Mouse (Mus musculus): ENCODE measurements around the gene Gm14327. TPM values are rescaled to one million over a fixed set of nuclear protein-coding genes. Genes with fewer than 3 reads are reported as not detected.
"Not testable (repeated sequence)": the region's sequence is repeated elsewhere in the genome, so short reads cannot be mapped to it uniquely, and the experiment has no call there.

Gene Gm14327
- 1.7 and 3.2 TPM in 2 replicates for polyA plus RNA-seq (2014; fragmentation: Nextera tagmentation; extraction: Ambion mirVana)

DNA sequence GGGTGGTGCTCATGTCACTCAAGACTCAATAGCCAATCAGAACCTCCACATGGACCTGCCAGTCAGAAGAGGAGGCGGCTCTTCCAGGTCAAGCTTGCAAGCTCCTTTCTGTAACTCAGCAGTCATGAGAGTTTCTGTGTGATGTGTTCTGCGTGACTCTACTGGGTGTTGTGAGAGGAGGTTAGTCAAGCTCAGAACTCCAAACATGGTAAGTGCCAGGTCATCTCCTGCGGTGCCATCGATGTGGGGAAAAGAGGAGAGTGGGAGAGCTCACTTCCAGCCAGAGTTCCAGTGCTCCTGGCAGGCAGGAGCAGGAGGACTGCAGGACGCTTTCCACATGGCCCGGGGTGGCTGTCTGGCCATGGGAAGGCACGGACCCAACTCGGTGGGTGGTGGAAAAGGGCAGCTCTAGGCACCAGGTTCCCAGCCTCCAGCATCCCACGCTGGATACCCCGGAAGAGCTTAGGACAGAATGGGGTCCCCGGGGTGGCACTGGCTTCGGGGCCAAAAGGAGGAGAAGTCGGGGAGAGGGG is at the start of gene Gm14327:
Gm14327 (plus strand) TSS at position 51 of the 533 bp plus-strand sequence.
- H3K27ac ChIP-seq (ENCODE audit: low read depth, low read length); H3K4me1 ChIP-seq (replicated peaks; ENCODE audit: control insufficient read depth, insufficient read depth, low read length); H3K4me2 ChIP-seq (ENCODE audit: low read depth, low read length, severe bottlenecking); H3K9ac ChIP-seq (ENCODE audit: low read length); ATAC-seq (replicated peaks; ENCODE audit: low FRiP score); H3K4me3 ChIP-seq (ENCODE audit: low read depth, low read length); H3K36me3 ChIP-seq (ENCODE audit: control insufficient read depth, insufficient read depth, low read length); H3K27me3 ChIP-seq (ENCODE audit: control insufficient read depth, insufficient read depth, low read length); H3K9me3 ChIP-seq (ENCODE audit: control insufficient read depth, low read length): not testable (repeated sequence)
- WGBS, result 35% methylated on average over 8 of the region's 13 CpGs
- DNase-seq (ENCODE audit: low spot score), result peak; percentile 13

DNA sequence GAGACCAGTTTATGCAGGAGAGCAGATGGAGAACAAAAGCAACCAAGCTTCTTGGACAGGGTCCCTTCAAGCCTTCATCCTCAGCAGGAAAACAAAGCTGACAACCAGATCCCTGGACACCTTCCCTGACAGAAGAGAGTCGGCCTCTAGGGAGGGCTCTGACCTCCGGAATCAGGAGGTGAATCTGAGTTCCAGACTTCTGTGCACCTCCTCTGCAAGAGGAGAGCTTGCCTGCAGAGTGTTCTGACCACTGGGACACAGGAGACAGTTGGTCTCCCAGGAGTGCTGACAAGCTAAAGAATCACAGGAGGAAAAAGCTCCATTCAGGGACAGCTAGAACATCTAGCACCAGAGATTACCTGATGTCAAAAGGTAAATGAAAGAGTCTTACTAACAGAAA is 34.6 kb upstream of the Gm14327 start:
- H3K9me3 ChIP-seq (ENCODE audit: control insufficient read depth, low read length); H3K4me2 ChIP-seq (ENCODE audit: low read depth, low read length, severe bottlenecking); H3K4me3 ChIP-seq (ENCODE audit: low read depth, low read length); H3K4me1 ChIP-seq (replicated peaks; ENCODE audit: control insufficient read depth, insufficient read depth, low read length); H3K27ac ChIP-seq (ENCODE audit: low read depth, low read length); H3K9ac ChIP-seq (ENCODE audit: low read length); DNase-seq (ENCODE audit: low spot score); ATAC-seq (replicated peaks; ENCODE audit: low FRiP score); H3K27me3 ChIP-seq (ENCODE audit: control insufficient read depth, insufficient read depth, low read length); H3K36me3 ChIP-seq (ENCODE audit: control insufficient read depth, insufficient read depth, low read length): not testable (repeated sequence)
- 91% methylated on average over 2 of the region's 2 CpGs for WGBS

DNA sequence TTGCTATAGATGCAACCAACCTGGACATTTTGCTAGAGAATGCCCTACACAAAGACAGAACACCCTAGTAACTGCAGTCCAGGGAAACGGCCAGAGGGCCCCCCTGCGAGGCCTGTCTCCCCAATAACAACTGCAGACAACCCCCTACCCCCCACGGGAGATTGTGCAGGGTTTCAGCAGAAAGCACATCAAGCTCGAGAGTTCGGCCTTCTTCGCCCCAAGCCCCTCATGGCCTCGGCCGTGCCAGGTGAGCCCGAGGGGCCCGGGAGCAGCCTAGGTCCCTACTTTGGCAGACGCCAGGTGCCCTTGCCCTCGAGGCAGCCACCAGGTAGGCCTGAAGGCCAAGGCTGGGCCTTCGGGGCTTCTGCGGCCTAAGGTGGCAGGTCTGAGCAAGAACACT is 9.2 kb upstream of the Gm14327 start:
- H3K4me1 ChIP-seq (replicated peaks; ENCODE audit: control insufficient read depth, insufficient read depth, low read length); H3K4me2 ChIP-seq (ENCODE audit: low read depth, low read length, severe bottlenecking); H3K4me3 ChIP-seq (ENCODE audit: low read depth, low read length); H3K9me3 ChIP-seq (ENCODE audit: control insufficient read depth, low read length); H3K27me3 ChIP-seq (ENCODE audit: control insufficient read depth, insufficient read depth, low read length); H3K27ac ChIP-seq (ENCODE audit: low read depth, low read length); ATAC-seq (replicated peaks; ENCODE audit: low FRiP score); H3K9ac ChIP-seq (ENCODE audit: low read length); H3K36me3 ChIP-seq (ENCODE audit: control insufficient read depth, insufficient read depth, low read length): not testable (repeated sequence)
- DNase-seq (ENCODE audit: low spot score), result peak; percentile 5
- WGBS, result 97% methylated on average over 14 of the region's 14 CpGs

GRCm38 (mm10) chr2:177898171-177898570 is 1.3 kb downstream of the Gm14327 start:
- H3K27ac ChIP-seq (ENCODE audit: low read depth, low read length); H3K4me3 ChIP-seq (ENCODE audit: low read depth, low read length); DNase-seq (ENCODE audit: low spot score); H3K4me2 ChIP-seq (ENCODE audit: low read depth, low read length, severe bottlenecking); H3K9me3 ChIP-seq (ENCODE audit: control insufficient read depth, low read length); H3K9ac ChIP-seq (ENCODE audit: low read length); H3K4me1 ChIP-seq (replicated peaks; ENCODE audit: control insufficient read depth, insufficient read depth, low read length); H3K27me3 ChIP-seq (ENCODE audit: control insufficient read depth, insufficient read depth, low read length); ATAC-seq (replicated peaks; ENCODE audit: low FRiP score); H3K36me3 ChIP-seq (ENCODE audit: control insufficient read depth, insufficient read depth, low read length): not testable (repeated sequence)
- 67% methylated on average over 2 of the region's 3 CpGs for WGBS

GRCm38 (mm10) chr2:177903276-177903675 is 6.4 kb downstream of the Gm14327 start:
- ATAC-seq (replicated peaks; ENCODE audit: low FRiP score), result not testable (repeated sequence)

GRCm38 (mm10) chr2:177925563-177926103 is 28.7 kb downstream of the Gm14327 start, which contains the start of gene Zfp972:
Gene Zfp972 (minus strand): TSS chr2:177925613.
- WGBS, result 63% methylated on average over 4 of the region's 5 CpGs
- H3K36me3 ChIP-seq (ENCODE audit: control insufficient read depth, insufficient read depth, low read length); ATAC-seq (replicated peaks; ENCODE audit: low FRiP score); H3K9ac ChIP-seq (ENCODE audit: low read length); H3K27ac ChIP-seq (ENCODE audit: low read depth, low read length); H3K4me3 ChIP-seq (ENCODE audit: low read depth, low read length); H3K4me1 ChIP-seq (replicated peaks; ENCODE audit: control insufficient read depth, insufficient read depth, low read length); DNase-seq (ENCODE audit: low spot score); H3K4me2 ChIP-seq (ENCODE audit: low read depth, low read length, severe bottlenecking); H3K27me3 ChIP-seq (ENCODE audit: control insufficient read depth, insufficient read depth, low read length); H3K9me3 ChIP-seq (ENCODE audit: control insufficient read depth, low read length): not testable (repeated sequence)

More at GRCm38 (mm10) chr2:177903276-177903675, 6.4 kb downstream of the Gm14327 start:
- H3K9ac ChIP-seq (ENCODE audit: low read length); H3K27ac ChIP-seq (ENCODE audit: low read depth, low read length); H3K4me3 ChIP-seq (ENCODE audit: low read depth, low read length); H3K27me3 ChIP-seq (ENCODE audit: control insufficient read depth, insufficient read depth, low read length); H3K36me3 ChIP-seq (ENCODE audit: control insufficient read depth, insufficient read depth, low read length); H3K4me1 ChIP-seq (replicated peaks; ENCODE audit: control insufficient read depth, insufficient read depth, low read length); DNase-seq (ENCODE audit: low spot score); H3K4me2 ChIP-seq (ENCODE audit: low read depth, low read length, severe bottlenecking); H3K9me3 ChIP-seq (ENCODE audit: control insufficient read depth, low read length): not testable (repeated sequence)
- 94% methylated on average over 4 of the region's 12 CpGs for WGBS

Other genes starting within 250 kb of the Gm14327 start
- gene Gm14322, start 137.8 kb upstream of the Gm14327 start, polyA plus RNA-seq (2014; fragmentation: Nextera tagmentation; extraction: Ambion mirVana), result 10.6 and 14.2 TPM in 2 replicates
- 41.0 and 50.2 TPM in 2 replicates for gene Gm14325, start 56.8 kb upstream of the Gm14327 start, polyA plus RNA-seq (2014; fragmentation: Nextera tagmentation; extraction: Ambion mirVana)
- 0.52 TPM in 1 of 2 replicates, not detected in the other for gene Zfp972, start 28.5 kb downstream of the Gm14327 start, polyA plus RNA-seq (2014; fragmentation: Nextera tagmentation; extraction: Ambion mirVana)
- 16.2 and 20.0 TPM in 2 replicates for gene Gm14326, start 60.2 kb downstream of the Gm14327 start, polyA plus RNA-seq (2014; fragmentation: Nextera tagmentation; extraction: Ambion mirVana)
- 13.2 and 16.4 TPM in 2 replicates for gene Zfp971, start 126.2 kb downstream of the Gm14327 start, polyA plus RNA-seq (2014; fragmentation: Nextera tagmentation; extraction: Ambion mirVana)
- gene Zfp931, start 181.4 kb downstream of the Gm14327 start, polyA plus RNA-seq (2014; fragmentation: Nextera tagmentation; extraction: Ambion mirVana), result 15.3 and 19.7 TPM in 2 replicates
- 11.3 and 13.5 TPM in 2 replicates for gene Phactr3, start 221.9 kb downstream of the Gm14327 start, polyA plus RNA-seq (2014; fragmentation: Nextera tagmentation; extraction: Ambion mirVana)